Mouse (Mus musculus) stomach, postnatal 0 days (tissue): ENCODE data around the gene Olfr1057. TPM values are rescaled to one million over a fixed set of nuclear protein-coding genes. Genes with fewer than 3 reads are reported as not detected.
"Not testable (repeated sequence)": the region's sequence is repeated elsewhere in the genome, so short reads cannot be mapped to it uniquely, and the experiment has no call there.

Source experiments
- ATAC-seq: fragments of 200-750 bp; cut with Nextera tagmentation; 2 replicates; pipeline ENCODE4 v1.8.0; 2017; ENCODE audit not compliant: low FRiP score, low TSS enrichment
- DNase-seq: peaks from one replicate; pipeline ENCODE4 v3.0.0-alpha.2; 2016; ENCODE audit warnings: low spot score
- H3K27ac ChIP-seq: fragments of 300-500 bp; sonication (generic); replicated peaks from 2 replicates; pipeline ENCODE4 v1.5.1; 2014; ENCODE audit warnings: mild to moderate bottlenecking, control low read depth
- H3K27me3 ChIP-seq: fragments of 300-500 bp; sonication (generic); 2 replicates; pipeline ENCODE4 v1.6.1; 2014; ENCODE audit warnings: low read length; ENCODE audit not compliant: control insufficient read depth, insufficient read depth
- H3K36me3 ChIP-seq: fragments of 300-500 bp; sonication (generic); 2 replicates; pipeline ENCODE4 v1.6.1; 2014; ENCODE audit warnings: low read length, mixed read lengths; ENCODE audit not compliant: control insufficient read depth, insufficient read depth
- H3K4me1 ChIP-seq: fragments of 300-500 bp; sonication (generic); replicated peaks from 2 replicates; pipeline ENCODE4 v1.6.1; 2014; ENCODE audit warnings: antibody characterized with exemption; ENCODE audit not compliant: control insufficient read depth, insufficient read depth
- H3K4me2 ChIP-seq: fragments of 300-500 bp; sonication (generic); replicated peaks from 2 replicates; pipeline ENCODE4 v1.6.1; 2014; ENCODE audit warnings: low read depth, mild to moderate bottlenecking, control low read depth, moderate library complexity
- H3K4me3 ChIP-seq: fragments of 300-500 bp; sonication (generic); 2 replicates; pipeline ENCODE4 v1.5.1; 2014; ENCODE audit warnings: low read depth, low read length, control low read depth
- H3K9ac ChIP-seq: fragments of 300-500 bp; sonication (generic); 2 replicates; pipeline ENCODE4 v1.6.1; 2014; ENCODE audit warnings: mild to moderate bottlenecking, low read length, control low read depth, mixed read lengths
- H3K9me3 ChIP-seq: fragments of 300-500 bp; sonication (generic); 2 replicates; pipeline ENCODE4 v1.6.1; 2016; ENCODE audit warnings: low read length; ENCODE audit not compliant: control insufficient read depth
- CTCF ChIP-seq: IDR thresholded peaks from 2 replicates; pipeline ENCODE4 v1.5.1; 2016; ENCODE audit warnings: antibody characterized with exemption, low read depth, mild to moderate bottlenecking, moderate library complexity
- EP300 ChIP-seq: optimal IDR thresholded peaks from 2 replicates; pipeline ENCODE3; 2016; ENCODE audit warnings: antibody characterized with exemption
- WGBS: fragments of 180-500 bp; shearing (Covaris S2); extraction: QIAGEN DNeasy Blood & Tissue Kit; methylation state at CpG from one replicate; pipeline ENCODE4 v1.1.7; 2014; 5-methylcytosine and 5-hydroxymethylcytosine counted together
- polyA plus RNA-seq: library from polyadenylated mRNA; unstranded; fragments of >200 nt; fragmentation: Nextera tagmentation; extraction: Ambion mirVana; gene quantifications from 2 replicates; pipeline ENCODE4 v1.2.1, GENCODE M21; 2015

Gene Olfr1057
- not detected in 2 replicates for polyA plus RNA-seq

GRCm38 (mm10) chr2:86378293-86378692 is at the start of gene Olfr1057:
Olfr1057 (minus strand) TSS chr2:86378393.
- no peaks in the 10 kb centered on the region for H3K27me3 ChIP-seq
- no peaks in the 10 kb centered on the region for H3K36me3 ChIP-seq
- ATAC-seq (no peak), DNase-seq (no peak)
- H3K4me3 ChIP-seq, result no peak within 1 kb of the TSS
- H3K9me3 ChIP-seq, result no peaks in the 10 kb centered on the region
- H3K27ac ChIP-seq, result no peak within 1 kb of the TSS
- no peaks in the 10 kb centered on the region for H3K4me1 ChIP-seq
- H3K4me2 ChIP-seq, result no peak within 1 kb of the TSS
- no peak for TF ChIP-seq EP300
- no peak for TF ChIP-seq CTCF
- H3K9ac ChIP-seq, result no peak within 1 kb of the TSS

- ATAC-seq, DNase-seq, H3K4me3 ChIP-seq, H3K4me2 ChIP-seq, H3K27ac ChIP-seq, H3K36me3 ChIP-seq, H3K9me3 ChIP-seq, H3K9ac ChIP-seq, H3K27me3 ChIP-seq, H3K4me1 ChIP-seq: not testable (repeated sequence)
These were observed 48.5 kb upstream of the Olfr1057 start, which contains the start of gene Olfr1062 for GRCm38 (mm10) chr2:86426649-86427048. Olfr1062 (minus strand) TSS chr2:86426749.

DNA sequence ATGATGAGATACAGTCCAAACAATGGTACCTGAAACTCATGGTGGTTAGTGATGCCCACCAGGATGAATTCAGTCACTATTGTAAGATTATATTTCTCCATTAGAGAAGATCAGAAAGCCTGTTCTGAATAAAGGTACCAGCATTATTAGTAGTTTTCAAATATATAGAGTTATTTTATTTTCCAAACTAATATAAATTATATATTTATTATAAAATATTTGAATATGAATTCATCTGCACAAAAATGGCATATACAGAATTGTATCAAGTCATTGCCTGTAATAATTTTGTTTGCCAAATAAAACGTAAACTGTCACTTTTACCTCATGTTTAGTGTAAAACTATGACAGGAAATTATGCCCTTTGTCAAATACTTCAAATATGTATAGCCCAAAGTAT is 35.8 kb upstream of the Olfr1057 start, which contains the start of gene Olfr1061:
Olfr1061 (minus strand) TSS at position 101 of the 400 bp plus-strand sequence.
- Histone ChIP-seq H3K36me3 (no peaks in the 10 kb centered on the region), H3K4me2 (no peak within 1 kb of the TSS), H3K4me1 (no peaks in the 10 kb centered on the region), H3K27me3 (no peaks in the 10 kb centered on the region), H3K27ac (no peak within 1 kb of the TSS), H3K9ac (no peak within 1 kb of the TSS), H3K4me3 (no peak within 1 kb of the TSS), H3K9me3 (no peaks in the 10 kb centered on the region)
- ATAC-seq (no peak), DNase-seq (no peak)
- TF ChIP-seq CTCF (no peak), EP300 (no peak)
- WGBS, result 73% methylated on average over 1 of the region's 1 CpGs

DNA sequence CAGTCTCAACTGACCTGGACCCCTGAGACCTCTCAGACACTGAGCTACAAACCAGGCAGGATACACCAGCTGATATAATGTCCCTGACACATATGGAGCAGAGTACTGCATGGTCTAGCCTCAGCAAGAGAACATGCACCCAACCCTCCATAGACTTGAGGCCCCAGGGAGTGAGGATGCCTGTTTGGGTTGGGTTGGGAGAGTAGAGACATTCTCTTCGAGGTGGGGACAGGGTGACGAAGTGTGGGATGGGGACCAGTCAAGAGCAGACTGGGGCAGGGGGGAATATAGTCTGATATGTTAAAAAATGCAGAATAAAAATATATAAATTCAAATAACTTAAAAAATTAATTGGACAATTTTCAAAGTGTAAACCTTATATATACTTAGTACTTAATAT is 16.9 kb upstream of the Olfr1057 start:
- WGBS, result 81% methylated on average over 2 of the region's 2 CpGs
- no peak for DNase-seq
- Histone ChIP-seq H3K4me2 (no peak overlapping the region), H3K9ac (no peak overlapping the region), H3K9me3 (no peaks in the 10 kb centered on the region), H3K27ac (no peak overlapping the region), H3K4me3 (no peak overlapping the region), H3K27me3 (no peaks in the 10 kb centered on the region), H3K4me1 (no peaks in the 10 kb centered on the region), H3K36me3 (no peaks in the 10 kb centered on the region)
- no peak for ATAC-seq
- TF ChIP-seq CTCF (no peak), EP300 (no peak)

DNA sequence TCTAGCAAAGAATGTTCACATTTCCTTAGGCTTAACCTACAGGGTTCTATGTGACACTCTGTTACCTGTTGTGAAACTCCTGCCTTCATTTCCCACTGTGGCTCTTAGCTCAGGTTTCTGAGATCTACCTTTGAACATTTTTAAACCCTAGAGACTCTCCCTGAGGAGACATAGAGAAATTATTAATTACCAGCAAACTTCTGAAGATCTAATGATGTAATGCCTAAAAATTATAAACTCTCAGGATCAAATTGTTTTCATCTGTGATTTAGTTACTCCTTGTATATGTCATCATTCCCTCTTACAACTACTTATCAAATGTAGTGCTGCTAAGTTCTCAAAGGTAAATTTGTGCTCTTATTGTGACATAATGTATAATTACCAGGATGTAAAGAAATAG is 10.3 kb upstream of the Olfr1057 start, which contains the start of gene Olfr1058:
Olfr1058 (minus strand) TSS at position 101 of the 400 bp plus-strand sequence.
- DNase-seq, H3K4me2 ChIP-seq, H3K4me1 ChIP-seq, H3K9me3 ChIP-seq, ATAC-seq, H3K36me3 ChIP-seq, H3K4me3 ChIP-seq, H3K27me3 ChIP-seq, H3K27ac ChIP-seq, H3K9ac ChIP-seq: not testable (repeated sequence)

DNA sequence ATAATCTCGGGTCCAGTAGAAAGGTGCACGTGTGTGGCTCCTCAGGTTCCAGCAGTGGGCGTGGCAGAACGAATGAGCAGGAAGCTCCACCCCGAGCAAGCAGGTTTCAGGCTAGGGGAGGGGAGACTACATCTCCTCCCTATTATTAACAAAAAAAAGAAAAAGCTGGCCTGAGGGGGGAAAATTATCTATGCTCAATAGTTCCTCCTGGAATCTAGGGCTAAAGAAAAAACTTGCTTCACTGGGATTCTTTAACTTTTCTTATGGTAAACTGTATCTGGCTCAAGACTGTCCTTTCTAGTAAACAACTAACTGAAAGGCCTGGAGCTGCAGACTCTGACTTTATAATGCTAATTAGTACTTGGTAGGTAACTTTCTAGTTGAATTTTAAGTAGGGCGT is 11.9 kb downstream of the Olfr1057 start:
- not testable (repeated sequence) for H3K4me1 ChIP-seq, H3K36me3 ChIP-seq, H3K4me2 ChIP-seq, H3K9ac ChIP-seq, H3K4me3 ChIP-seq, ATAC-seq, H3K27me3 ChIP-seq, DNase-seq, H3K27ac ChIP-seq, H3K9me3 ChIP-seq
- WGBS, result no CpG with 5 or more reads among the region's 6 CpGs
